Mouse (Mus musculus) bone marrow, adult 2 months (tissue): ENCODE measurements around the gene Slc3a1.

Experiments
- CTCF ChIP-seq: fragments of 200-500 bp; IDR thresholded peaks from 2 replicates; pipeline ENCODE4 v1.5.1; 2011; ENCODE audit warnings: low read length, control low read depth; ENCODE audit not compliant: control insufficient read depth, insufficient read depth
- POLR2A ChIP-seq: fragments of 200-500 bp; IDR thresholded peaks from 2 replicates; pipeline ENCODE4 v1.6.1; 2011; ENCODE audit warnings: low read depth, mild to moderate bottlenecking, control low read depth, low read length, borderline replicate concordance; ENCODE audit not compliant: control insufficient read depth

GRCm38 (mm10) chr17:85071088-85071775 is 43.1 kb downstream of the Slc3a1 start:
- peak; percentile 35; the same call in 1 of the 2 replicates for TF ChIP-seq CTCF
- no peak for TF ChIP-seq POLR2A
